Mouse (Mus musculus) liver, postnatal 0 days (tissue): ENCODE measurements around the gene Tmem86b. TPM values are rescaled to one million over a fixed set of nuclear protein-coding genes. Genes with fewer than 3 reads are reported as not detected.
A peak's percentile ranks its signal among the peaks of the same experiment; 100 is the strongest.

Experiments
- ATAC-seq: fragments of 200-750 bp; cut with Nextera tagmentation; 2 replicates; pipeline ENCODE4 v1.8.0; 2017; ENCODE audit warnings: mild to moderate bottlenecking, moderate library complexity
- DNase-seq: peaks from one replicate; pipeline ENCODE4 v3.0.0-alpha.2; 2016
- H3K27ac ChIP-seq: fragments of 300-500 bp; sonication (generic); 2 replicates; pipeline ENCODE4 v1.5.1; 2014; ENCODE audit warnings: antibody characterized with exemption, moderate library complexity, mild to moderate bottlenecking, low read depth
- H3K27me3 ChIP-seq: fragments of 300-500 bp; sonication (generic); 2 replicates; pipeline ENCODE4 v1.6.1; 2014; ENCODE audit warnings: low read length, control low read depth, mixed read lengths; ENCODE audit not compliant: insufficient read depth
- H3K36me3 ChIP-seq: fragments of 300-500 bp; sonication (generic); replicated peaks from 2 replicates; pipeline ENCODE4 v1.6.1; 2014; ENCODE audit warnings: mild to moderate bottlenecking, control low read depth, low read length, moderate library complexity, mixed read lengths; ENCODE audit not compliant: insufficient read depth
- H3K4me1 ChIP-seq: fragments of 300-500 bp; sonication (generic); 2 replicates; pipeline ENCODE4 v1.6.1; 2014; ENCODE audit warnings: antibody characterized with exemption, mild to moderate bottlenecking, control low read depth; ENCODE audit not compliant: insufficient read depth
- H3K4me2 ChIP-seq: fragments of 300-500 bp; sonication (generic); 2 replicates; pipeline ENCODE4 v1.6.1; 2014; ENCODE audit warnings: low read depth, mild to moderate bottlenecking, low read length, moderate library complexity, mixed read lengths
- H3K4me3 ChIP-seq: fragments of 300-500 bp; sonication (generic); 2 replicates; pipeline ENCODE4 v1.5.1; 2014; ENCODE audit warnings: low read depth, low read length
- H3K9ac ChIP-seq: fragments of 300-500 bp; sonication (generic); replicated peaks from 2 replicates; pipeline ENCODE4 v1.6.1; 2014; ENCODE audit warnings: mild to moderate bottlenecking, moderate library complexity
- H3K9me3 ChIP-seq: fragments of 300-500 bp; sonication (generic); 2 replicates; pipeline ENCODE4 v1.6.1; 2016; ENCODE audit warnings: mild to moderate bottlenecking, control low read depth, low read length, mixed read lengths
- CTCF ChIP-seq: sonication (generic); IDR thresholded peaks from 2 replicates; pipeline ENCODE4 v1.5.1; 2016; ENCODE audit warnings: antibody characterized with exemption, low read depth
- EP300 ChIP-seq: IDR thresholded peaks from 2 replicates; pipeline ENCODE4 v1.6.1; 2016; ENCODE audit warnings: antibody characterized with exemption, low read depth, mild to moderate bottlenecking
- WGBS: fragments of 180-500 bp; shearing (Covaris S2); extraction: QIAGEN DNeasy Blood & Tissue Kit; methylation state at CpG from one replicate; pipeline ENCODE4 v1.1.7; 2014; ENCODE audit not compliant: insufficient replicate concordance; 5-methylcytosine and 5-hydroxymethylcytosine counted together
- polyA plus RNA-seq: library from polyadenylated mRNA; unstranded; fragments of >200 nt; fragmentation: Nextera tagmentation; extraction: Ambion mirVana; gene quantifications from 2 replicates; pipeline ENCODE4 v1.2.1, GENCODE M21; 2015

Gene Tmem86b
- polyA plus RNA-seq, 1 experiment from 2014 or later = 35.4 TPM

DNA sequence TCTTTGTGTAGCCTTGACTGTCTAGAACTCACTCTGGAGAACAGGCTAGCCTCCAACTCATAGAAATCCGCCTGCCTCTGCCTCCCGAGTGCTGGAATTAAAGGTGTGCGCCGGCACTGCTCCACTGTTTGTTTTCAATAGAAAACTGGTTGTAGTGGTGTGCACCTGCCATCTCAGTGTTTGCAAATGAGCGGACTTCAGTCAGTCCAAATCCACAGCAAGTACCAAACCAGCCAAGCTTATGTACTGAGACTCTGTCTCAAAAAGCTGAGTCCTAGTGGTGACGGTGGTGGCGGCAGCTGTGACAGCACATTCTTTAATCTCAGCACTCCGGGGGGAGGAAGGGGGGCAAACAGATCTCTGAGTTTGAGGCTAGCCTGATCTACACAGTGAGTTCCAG, 37.3 kb upstream of the Tmem86b start:
- Histone ChIP-seq H3K4me2 (no peak overlapping the region), H3K4me3 (no peak overlapping the region), H3K36me3 (peaks cover 13% of the 10 kb centered on the region), H3K4me1 (peaks cover 21% of the 10 kb centered on the region), H3K27ac (no peak overlapping the region), H3K27me3 (no peaks in the 10 kb centered on the region), H3K9me3 (no peaks in the 10 kb centered on the region), H3K9ac (no peak overlapping the region)
- DNase-seq (no peak), ATAC-seq (no peak)
- 85% methylated on average over 8 of the region's 8 CpGs for WGBS
- TF ChIP-seq EP300 = no peak
- no peak for TF ChIP-seq CTCF

DNA sequence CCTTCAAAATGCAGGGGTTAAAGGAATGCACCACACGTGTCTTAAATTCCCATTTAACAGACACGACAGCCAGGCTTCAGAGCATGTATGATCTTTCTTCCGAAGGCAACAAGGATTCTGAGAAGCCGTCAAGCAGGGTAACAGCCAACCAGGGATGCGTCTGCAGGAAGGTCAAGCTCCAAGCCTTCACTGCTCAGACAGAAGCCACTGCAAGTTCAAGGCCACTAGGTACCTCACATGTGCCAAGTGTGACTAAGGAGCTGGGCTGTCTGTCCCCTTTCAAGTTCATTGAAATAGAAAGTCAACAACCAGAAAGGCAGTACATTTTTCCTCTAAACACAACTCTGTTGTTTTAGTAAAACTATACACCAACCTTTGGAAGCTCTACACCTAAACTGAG, 35.6 kb upstream of the Tmem86b start:
- Histone ChIP-seq H3K27me3 (no peaks in the 10 kb centered on the region), H3K4me2 (no peak overlapping the region), H3K4me3 (no peak overlapping the region), H3K9me3 (no peaks in the 10 kb centered on the region), H3K9ac (no peak overlapping the region), H3K4me1 (peaks cover 18% of the 10 kb centered on the region), H3K36me3 (peaks cover 19% of the 10 kb centered on the region), H3K27ac (no peak overlapping the region)
- TF ChIP-seq EP300 (no peak), CTCF (no peak)
- 89% methylated on average over 5 of the region's 5 CpGs for WGBS
- DNase-seq = no peak
- ATAC-seq = no peak

DNA sequence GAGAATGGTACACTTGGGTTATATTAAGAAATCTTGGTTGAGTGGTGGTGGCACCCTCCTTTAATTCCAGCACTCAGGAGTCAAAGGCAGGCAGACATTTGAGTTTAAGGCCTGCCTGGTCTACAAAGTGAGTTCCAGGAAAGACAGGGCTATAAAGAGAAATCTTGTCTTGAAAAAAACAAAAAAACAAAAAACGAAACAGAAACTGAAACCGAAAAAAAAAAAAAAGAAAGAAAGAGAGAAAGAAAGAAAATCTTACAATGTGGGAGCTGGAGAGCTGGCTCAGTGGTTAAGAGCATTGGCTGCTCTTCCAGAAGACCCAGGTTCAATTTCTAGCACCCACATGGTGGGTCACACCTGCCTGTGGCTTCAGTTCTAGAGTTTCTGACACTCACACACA, 32.5 kb upstream of the Tmem86b start:
- H3K4me2 ChIP-seq = no peak overlapping the region
- TF ChIP-seq EP300 = no peak
- TF ChIP-seq CTCF = no peak
- H3K4me3 ChIP-seq = no peak overlapping the region
- peaks cover 12% of the 10 kb centered on the region for H3K36me3 ChIP-seq
- no peaks in the 10 kb centered on the region for H3K9me3 ChIP-seq
- WGBS = 76% methylated on average over 2 of the region's 2 CpGs
- ATAC-seq (no peak), DNase-seq (no peak)
- H3K9ac ChIP-seq = no peak overlapping the region
- H3K4me1 ChIP-seq = peaks cover 5% of the 10 kb centered on the region; the same call in 1 of the 2 replicates
- no peak overlapping the region for H3K27ac ChIP-seq
- no peaks in the 10 kb centered on the region for H3K27me3 ChIP-seq

DNA sequence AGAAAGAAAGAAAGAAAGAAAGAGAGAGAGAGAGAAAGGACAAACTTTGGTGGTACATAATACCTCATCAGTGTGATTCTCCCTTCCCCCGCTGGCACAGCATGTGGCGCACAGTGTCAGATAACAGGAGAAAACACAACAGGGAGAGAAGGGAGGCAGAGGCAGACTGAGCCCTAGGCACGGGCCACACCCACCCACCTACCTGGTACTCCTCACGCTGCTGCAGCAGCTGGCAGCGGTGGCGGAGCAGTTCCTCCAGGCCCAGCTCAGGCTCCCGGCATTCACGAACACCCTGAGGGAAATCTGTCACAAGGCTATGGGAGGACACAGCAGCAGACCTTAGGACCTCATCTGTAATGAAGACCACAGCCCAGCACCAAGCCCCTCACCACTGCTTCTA, 32.0 kb upstream of the Tmem86b start:
- no peak for ATAC-seq

DNA sequence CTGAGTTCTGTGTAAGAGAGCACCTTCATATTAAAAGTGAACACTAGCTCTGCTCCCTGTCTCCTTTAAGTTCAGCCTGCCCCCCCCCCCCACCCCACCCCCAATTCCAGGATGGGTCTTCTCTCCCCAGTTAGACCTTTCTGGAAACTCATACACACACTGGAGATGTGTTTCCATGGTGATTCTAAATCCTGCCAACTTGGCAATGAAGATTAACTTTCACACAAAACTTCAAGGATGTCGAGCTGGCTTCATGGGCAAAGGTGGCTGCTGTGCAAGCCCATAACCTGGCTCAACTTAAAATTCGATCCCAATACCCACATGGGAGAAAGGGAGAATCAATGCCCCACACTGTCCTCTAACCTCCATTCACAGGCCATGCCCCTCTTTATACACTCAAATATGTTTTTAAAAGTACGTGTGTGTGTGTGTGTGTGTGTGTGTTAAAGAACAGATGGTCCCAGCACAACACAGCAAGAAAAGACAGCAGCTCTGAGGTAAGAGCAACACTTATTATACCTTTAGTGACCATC, 28.8 kb upstream of the Tmem86b start:
- WGBS = 66% methylated on average over 3 of the region's 3 CpGs
- DNase-seq = no peak
- H3K9ac ChIP-seq = peak overlapping the region; percentile 97
- H3K27me3 ChIP-seq = no peaks in the 10 kb centered on the region
- peak overlapping the region; percentile 88 for H3K4me2 ChIP-seq
- peaks cover 12% of the 10 kb centered on the region for H3K36me3 ChIP-seq
- peak overlapping the region; percentile 92; the same call in 1 of the 2 replicates for H3K4me3 ChIP-seq
- peaks cover 33% of the 10 kb centered on the region for H3K4me1 ChIP-seq
- no peaks in the 10 kb centered on the region for H3K9me3 ChIP-seq
- no peak for ATAC-seq
- TF ChIP-seq EP300 (no peak), CTCF (no peak)
- H3K27ac ChIP-seq = peak overlapping the region; percentile 93; the same call in 1 of the 2 replicates

More for the DNA sequence above, 32.0 kb upstream of the Tmem86b start:
- H3K27ac ChIP-seq = no peak overlapping the region
- peaks cover 12% of the 10 kb centered on the region for H3K36me3 ChIP-seq
- TF ChIP-seq CTCF (no peak), EP300 (no peak)
- H3K4me2 ChIP-seq = no peak overlapping the region
- no peaks in the 10 kb centered on the region for H3K27me3 ChIP-seq
- no peaks in the 10 kb centered on the region for H3K9me3 ChIP-seq
- H3K9ac ChIP-seq = no peak overlapping the region
- no peak overlapping the region for H3K4me3 ChIP-seq
- H3K4me1 ChIP-seq = peaks cover 5% of the 10 kb centered on the region; the same call in 1 of the 2 replicates
- 72% methylated on average over 8 of the region's 8 CpGs for WGBS
- DNase-seq = no peak

DNA sequence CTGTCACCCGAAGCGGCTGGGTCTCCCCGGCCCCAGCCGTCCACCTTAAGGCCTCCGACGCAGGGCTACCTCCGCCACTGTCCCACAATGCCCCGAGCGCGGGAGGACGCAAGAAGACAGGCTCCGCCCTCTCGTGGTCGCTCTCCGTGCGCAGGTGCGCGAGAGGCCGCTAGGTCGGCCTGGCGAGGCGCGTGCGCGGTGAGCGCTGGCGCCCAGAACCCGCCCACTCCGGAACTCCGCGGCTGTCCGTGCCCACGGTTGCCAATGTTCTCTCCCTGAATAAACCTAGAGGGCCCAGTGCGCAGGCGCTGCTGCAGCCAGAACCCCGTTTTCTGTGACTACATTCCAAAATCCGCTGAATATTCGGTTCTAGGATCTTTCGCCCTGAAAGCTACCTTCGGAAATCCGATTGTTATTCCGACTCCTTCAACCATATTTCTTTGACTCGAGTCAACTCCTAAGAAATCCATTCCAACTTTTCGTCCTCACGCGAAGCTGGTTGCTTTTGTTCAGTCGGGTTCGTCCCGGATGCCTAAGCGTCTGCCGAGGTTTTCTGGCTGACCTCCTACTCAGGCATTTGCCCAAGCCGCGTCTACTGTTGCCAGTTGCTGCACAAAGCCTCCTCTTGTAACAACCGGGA, 27.8 kb upstream of the Tmem86b start, which contains the start of gene Ppp6r1:
Ppp6r1 (minus strand) TSS at position 108 of the 640 bp plus-strand sequence.
- H3K36me3 ChIP-seq = peaks cover 7% of the 10 kb centered on the region
- peak within 1 kb of the TSS; percentile 97 for H3K9ac ChIP-seq
- DNase-seq = peak; percentile 97
- no peaks in the 10 kb centered on the region for H3K27me3 ChIP-seq
- H3K27ac ChIP-seq = peak within 1 kb of the TSS; percentile 93
- TF ChIP-seq EP300 (0 out of 2 replicates have a peak, but pooled peaks have one; percentile 23), CTCF (peak; percentile 72)
- H3K4me1 ChIP-seq = peaks cover 42% of the 10 kb centered on the region
- H3K9me3 ChIP-seq = no peaks in the 10 kb centered on the region
- peak; percentile 97 for ATAC-seq
- peak within 1 kb of the TSS; percentile 92 for H3K4me3 ChIP-seq
- under 1% methylated on average over 54 of the region's 54 CpGs for WGBS
- peak within 1 kb of the TSS; percentile 88 for H3K4me2 ChIP-seq
